Mouse (Mus musculus) erythroblast, embryonic 14.5 days (primary cell): Measurements from ENCODE around the gene Magt1. TPM values are rescaled to one million over a fixed set of nuclear protein-coding genes. Genes with fewer than 3 reads are reported as not detected.
"Not testable (repeated sequence)": the region's sequence is repeated elsewhere in the genome, so short reads cannot be mapped to it uniquely, and the experiment has no call there.

Source experiments
- H3K27me3 ChIP-seq: 2 replicates; pipeline ENCODE4 v1.6.1; 2012; ENCODE audit warnings: inconsistent platforms; ENCODE audit not compliant: control insufficient read depth
- H3K36me3 ChIP-seq: 2 replicates; pipeline ENCODE4 v1.6.1; 2012; ENCODE audit warnings: mild to moderate bottlenecking, inconsistent platforms; ENCODE audit not compliant: control insufficient read depth
- H3K4me1 ChIP-seq: 2 replicates; pipeline ENCODE4 v1.6.1; 2012; ENCODE audit warnings: inconsistent platforms; ENCODE audit not compliant: control insufficient read depth
- H3K4me3 ChIP-seq: replicated peaks from 2 replicates; pipeline ENCODE3; 2012; ENCODE audit warnings: moderate library complexity, mild to moderate bottlenecking, inconsistent platforms
- H3K9me3 ChIP-seq: 2 replicates; pipeline ENCODE4 v1.6.1; 2012; ENCODE audit warnings: low read length, inconsistent platforms, mixed read lengths; ENCODE audit not compliant: control insufficient read depth
- GATA1 ChIP-seq: IDR thresholded peaks from 2 replicates; pipeline ENCODE4 v1.6.1; 2012; ENCODE audit warnings: low read length, inconsistent platforms, mixed read lengths
- TAL1 ChIP-seq: IDR thresholded peaks from 3 replicates; pipeline ENCODE4 v1.6.1; 2012; ENCODE audit warnings: low read length, inconsistent platforms, mixed read lengths
- polyA plus RNA-seq: library from polyadenylated mRNA; stranded (reverse); fragments of >175 nt; gene quantifications from 2 replicates; pipeline ENCODE4 v1.2.3, GENCODE M21; 2012

The Magt1 gene
- polyA plus RNA-seq, 1 experiment = 0.19 TPM

DNA sequence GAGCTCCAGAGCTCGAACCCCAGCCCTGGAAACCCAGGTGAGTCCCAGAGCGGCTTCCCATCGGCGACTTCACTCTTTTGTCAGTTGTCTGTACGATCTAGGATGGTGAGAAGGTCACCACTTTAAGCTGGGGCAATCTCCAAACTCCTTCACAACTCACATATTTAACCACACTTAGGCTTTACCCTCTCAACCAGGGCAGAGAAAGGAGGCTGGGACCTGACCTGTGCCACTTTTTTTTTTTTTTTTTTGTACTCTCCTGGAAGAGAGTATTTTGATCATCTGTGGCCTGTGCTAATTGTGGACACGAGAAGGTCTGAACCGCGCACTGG lies 15.6 kb upstream of the Magt1 start:
- no peaks in the 10 kb centered on the region for H3K9me3 ChIP-seq
- peak overlapping the region; percentile 73 for H3K4me3 ChIP-seq
- peaks cover 2% of the 10 kb centered on the region for H3K36me3 ChIP-seq
- peaks cover 18% of the 10 kb centered on the region for H3K4me1 ChIP-seq
- TF ChIP-seq GATA1 (no peak), TAL1 (no peak)
- H3K27me3 ChIP-seq = no peaks in the 10 kb centered on the region; the same call in 1 of the 2 replicates

GRCm38 (mm10) chrX:106026418-106027342 lies 15.0 kb upstream of the Magt1 start, which contains the start of gene Atp7a:
Gene Atp7a, plus strand, starts transcription at chrX:106027276.
- TF ChIP-seq GATA1 (no peak), TAL1 (no peak)
- no peaks in the 10 kb centered on the region for H3K9me3 ChIP-seq
- no peaks in the 10 kb centered on the region; the same call in 1 of the 2 replicates for H3K27me3 ChIP-seq
- H3K4me3 ChIP-seq = peak within 1 kb of the TSS; percentile 73
- H3K36me3 ChIP-seq = peaks cover 9% of the 10 kb centered on the region
- H3K4me1 ChIP-seq = peaks cover 18% of the 10 kb centered on the region

- H3K27me3 ChIP-seq = no peaks in the 10 kb centered on the region
- peaks cover 21% of the 10 kb centered on the region for H3K4me1 ChIP-seq
- peak overlapping the region; percentile 75 for H3K4me3 ChIP-seq
- no peaks in the 10 kb centered on the region for H3K9me3 ChIP-seq
- TF ChIP-seq GATA1 (no peak), TAL1 (no peak)
- H3K36me3 ChIP-seq = peaks cover 45% of the 10 kb centered on the region
Measured at GRCm38 (mm10) chrX:106017516-106017915, 5.8 kb upstream of the Magt1 start.

- H3K27me3 ChIP-seq = no peaks in the 10 kb centered on the region
- H3K9me3 ChIP-seq = no peaks in the 10 kb centered on the region
- H3K4me1 ChIP-seq = peaks cover 25% of the 10 kb centered on the region
- H3K4me3 ChIP-seq = peak overlapping the region; percentile 75
- H3K36me3 ChIP-seq = peaks cover 43% of the 10 kb centered on the region
- TF ChIP-seq GATA1 = no peak
- TF ChIP-seq TAL1 = no peak
Measured at GRCm38 (mm10) chrX:106017102-106017501, 5.4 kb upstream of the Magt1 start.

DNA sequence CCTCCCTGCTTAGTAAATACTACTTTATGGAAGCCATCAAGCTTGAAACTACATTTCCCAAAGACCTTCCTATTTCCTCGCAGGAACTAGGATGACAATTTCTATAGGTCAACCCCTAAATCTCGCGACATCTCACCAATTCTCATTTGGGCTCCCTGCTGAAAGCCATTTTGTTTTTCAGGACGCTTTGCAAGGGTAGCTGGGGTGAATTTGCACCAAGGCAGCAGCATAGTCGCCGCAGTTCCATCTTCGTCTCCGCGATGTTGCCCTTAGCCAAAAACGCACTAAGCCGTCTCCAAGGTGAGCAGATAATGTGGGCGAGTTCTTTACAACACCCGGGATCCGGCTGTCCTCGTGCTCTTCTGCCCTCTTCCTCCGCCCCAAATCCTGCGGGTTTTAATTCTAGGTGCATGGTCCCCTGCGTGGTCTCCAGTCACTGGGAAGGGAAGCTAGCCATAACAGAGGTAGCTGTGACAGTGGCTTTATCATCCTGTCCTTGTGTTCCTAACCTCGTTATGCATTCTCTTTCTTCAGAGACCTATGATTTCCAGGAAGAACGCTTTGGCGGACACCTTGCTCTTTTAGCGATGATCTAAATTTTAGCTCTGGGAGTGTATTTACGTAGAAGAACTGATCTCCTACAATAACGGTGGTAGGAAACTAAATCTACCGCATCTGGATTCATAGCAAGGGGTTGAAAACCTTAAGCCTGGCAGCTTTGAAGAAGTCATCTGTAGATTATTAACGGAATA lies 4.0 kb upstream of the Magt1 start, which contains the start of gene Cox7b:
Gene Cox7b, plus strand, starts transcription at position 130 of the 752 bp plus-strand sequence.
- TF ChIP-seq GATA1 (no peak), TAL1 (no peak)

DNA sequence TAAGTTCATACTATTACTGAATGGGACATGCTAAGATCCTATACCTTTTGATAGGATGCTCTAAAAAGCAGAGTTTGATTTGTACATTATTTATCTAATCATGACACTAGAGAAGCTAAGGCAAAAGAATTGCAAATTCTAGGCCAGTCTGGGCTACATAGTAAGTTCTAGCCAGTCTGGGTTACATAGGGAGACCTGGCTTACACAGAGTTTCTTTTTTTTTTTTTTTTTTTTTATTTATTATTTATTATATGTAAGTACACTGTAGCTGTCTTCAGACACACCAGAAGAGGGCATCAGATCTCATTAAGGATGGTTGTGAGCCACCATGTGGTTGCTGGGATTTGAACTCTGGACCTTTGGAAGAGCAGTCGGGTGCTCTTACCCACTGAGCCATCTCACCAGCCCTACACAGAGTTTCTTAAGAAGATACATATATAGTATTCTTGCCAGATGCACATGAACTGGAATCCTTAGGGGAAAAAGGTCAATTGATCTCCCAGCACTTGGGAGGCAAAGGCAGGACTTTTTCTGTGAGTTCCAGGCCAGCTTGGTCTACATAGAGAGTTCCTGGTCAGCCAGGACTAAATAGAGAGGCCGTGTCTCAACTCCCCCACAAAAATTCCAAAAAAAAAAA lies 3.2 kb upstream of the Magt1 start:
- peak overlapping the region; percentile 75 for H3K4me3 ChIP-seq
- peaks cover 32% of the 10 kb centered on the region for H3K4me1 ChIP-seq
- not testable (repeated sequence) for H3K9me3 ChIP-seq, H3K27me3 ChIP-seq
- peaks cover 21% of the 10 kb centered on the region for H3K36me3 ChIP-seq

More for the DNA sequence above, 4.0 kb upstream of the Magt1 start, which contains the start of gene Cox7b:
- H3K4me1 ChIP-seq = peaks cover 26% of the 10 kb centered on the region
- H3K27me3 ChIP-seq = peaks cover 5% of the 10 kb centered on the region; the same call in 1 of the 2 replicates
- peaks cover 3% of the 10 kb centered on the region for H3K9me3 ChIP-seq
- H3K36me3 ChIP-seq = peaks cover 30% of the 10 kb centered on the region
- peak within 1 kb of the TSS; percentile 75 for H3K4me3 ChIP-seq

- Histone ChIP-seq H3K4me1 (peaks cover 40% of the 10 kb centered on the region), H3K36me3 (peaks cover 9% of the 10 kb centered on the region), H3K9me3 (peaks cover 3% of the 10 kb centered on the region), H3K4me3 (no peak overlapping the region), H3K27me3 (peaks cover 5% of the 10 kb centered on the region; the same call in 1 of the 2 replicates)
- TF ChIP-seq TAL1 = no peak
- TF ChIP-seq GATA1 = no peak
Measured at GRCm38 (mm10) chrX:106013217-106013616, 1.5 kb upstream of the Magt1 start.

DNA sequence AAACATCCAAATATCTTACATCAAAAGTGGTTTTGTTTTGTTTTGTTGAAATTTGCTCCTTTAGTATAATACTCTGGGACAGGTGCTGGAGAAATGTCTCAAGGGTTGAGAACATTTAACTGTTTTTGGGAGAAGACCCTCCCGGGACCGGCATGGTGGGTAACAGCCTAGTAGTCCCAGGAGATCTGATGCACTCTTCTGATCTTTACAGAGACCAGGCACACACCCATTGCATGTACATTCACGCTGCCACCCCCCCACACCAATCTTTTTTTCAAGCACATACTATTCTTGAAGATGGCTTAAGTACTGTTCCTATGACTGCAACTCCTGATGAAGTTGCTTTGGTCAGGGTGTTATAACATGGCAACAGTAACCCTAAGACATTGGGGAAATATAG lies 853 bp upstream of the Magt1 start:
- TF ChIP-seq TAL1 (no peak), GATA1 (no peak)
- peaks cover 40% of the 10 kb centered on the region for H3K4me1 ChIP-seq
- peaks cover 3% of the 10 kb centered on the region for H3K9me3 ChIP-seq
- H3K36me3 ChIP-seq = peaks cover 6% of the 10 kb centered on the region
- peak overlapping the region; percentile 84 for H3K4me3 ChIP-seq
- peaks cover 5% of the 10 kb centered on the region; the same call in 1 of the 2 replicates for H3K27me3 ChIP-seq

- Histone ChIP-seq H3K36me3 (peaks cover 4% of the 10 kb centered on the region), H3K4me3 (peak overlapping the region; percentile 84), H3K9me3 (peaks cover 3% of the 10 kb centered on the region), H3K27me3 (peaks cover 5% of the 10 kb centered on the region; the same call in 1 of the 2 replicates), H3K4me1 (peaks cover 43% of the 10 kb centered on the region)
- TF ChIP-seq GATA1 = no peak
- TF ChIP-seq TAL1 = no peak
Measured at GRCm38 (mm10) chrX:106010762-106011161, 944 bp downstream of the Magt1 start.
